Mouse (Mus musculus): ENCODE measurements around the gene Crb2. TPM values are rescaled to one million over a fixed set of nuclear protein-coding genes. Genes with fewer than 3 reads are reported as not detected.
A peak's percentile ranks its signal among the peaks of the same experiment; 100 is the strongest.

The Crb2 gene
- polyA plus RNA-seq, 1 experiment from 2014 or later, result 7.7 TPM

- ATAC-seq (ENCODE audit: low FRiP score), result no peak
- H3K36me3 ChIP-seq (ENCODE audit: control insufficient read depth, insufficient read depth, low read length), result no peaks in the 10 kb centered on the region; the same call in 1 of the 2 replicates
- H3K27ac ChIP-seq (ENCODE audit: low read depth, low read length), result no peak overlapping the region
- DNase-seq (ENCODE audit: low spot score), result no peak
- no peak overlapping the region for H3K4me3 ChIP-seq (ENCODE audit: low read depth, low read length)
- 82% methylated on average over 4 of the region's 4 CpGs for WGBS
- H3K9me3 ChIP-seq (ENCODE audit: control insufficient read depth, low read length), result no peaks in the 10 kb centered on the region
- no peak overlapping the region for H3K9ac ChIP-seq (ENCODE audit: low read depth, low read length)
- no peaks in the 10 kb centered on the region for H3K27me3 ChIP-seq (ENCODE audit: control insufficient read depth, insufficient read depth, low read length)
- H3K4me2 ChIP-seq (replicated peaks; ENCODE audit: low read depth, low read length), result no peak overlapping the region
- H3K4me1 ChIP-seq (replicated peaks; ENCODE audit: control insufficient read depth, insufficient read depth, low read length), result no peaks in the 10 kb centered on the region
Observed at GRCm38 (mm10) chr2:37801687-37802086, 25.6 kb downstream of the Crb2 start.

GRCm38 (mm10) chr2:37802610-37803212 lies 26.7 kb downstream of the Crb2 start:
- Histone ChIP-seq H3K36me3 (ENCODE audit: control insufficient read depth, insufficient read depth, low read length) (no peaks in the 10 kb centered on the region; the same call in 1 of the 2 replicates), H3K27me3 (ENCODE audit: control insufficient read depth, insufficient read depth, low read length) (no peaks in the 10 kb centered on the region), H3K4me1 (replicated peaks; ENCODE audit: control insufficient read depth, insufficient read depth, low read length) (no peaks in the 10 kb centered on the region), H3K4me2 (replicated peaks; ENCODE audit: low read depth, low read length) (no peak overlapping the region), H3K4me3 (ENCODE audit: low read depth, low read length) (no peak overlapping the region), H3K9me3 (ENCODE audit: control insufficient read depth, low read length) (no peaks in the 10 kb centered on the region), H3K27ac (ENCODE audit: low read depth, low read length) (no peak overlapping the region), H3K9ac (ENCODE audit: low read depth, low read length) (no peak overlapping the region)
- 42% methylated on average over 4 of the region's 4 CpGs for WGBS
- ATAC-seq (ENCODE audit: low FRiP score) (peak; percentile 81), DNase-seq (ENCODE audit: low spot score) (peak; percentile 87)

- Histone ChIP-seq H3K9me3 (ENCODE audit: control insufficient read depth, low read length) (no peaks in the 10 kb centered on the region), H3K4me1 (replicated peaks; ENCODE audit: control insufficient read depth, insufficient read depth, low read length) (no peaks in the 10 kb centered on the region), H3K9ac (ENCODE audit: low read depth, low read length) (no peak overlapping the region), H3K4me2 (replicated peaks; ENCODE audit: low read depth, low read length) (no peak overlapping the region), H3K4me3 (ENCODE audit: low read depth, low read length) (no peak overlapping the region), H3K27me3 (ENCODE audit: control insufficient read depth, insufficient read depth, low read length) (no peaks in the 10 kb centered on the region; the same call in 1 of the 2 replicates), H3K36me3 (ENCODE audit: control insufficient read depth, insufficient read depth, low read length) (no peaks in the 10 kb centered on the region), H3K27ac (ENCODE audit: low read depth, low read length) (no peak overlapping the region)
- 79% methylated on average over 2 of the region's 2 CpGs for whole genome bisulfite sequencing
- ATAC-seq (ENCODE audit: low FRiP score) (no peak), DNase-seq (ENCODE audit: low spot score) (peak; percentile 37)
Observed at GRCm38 (mm10) chr2:37811682-37812081, 35.6 kb downstream of the Crb2 start.

GRCm38 (mm10) chr2:37812401-37812800 lies 36.4 kb downstream of the Crb2 start:
- Histone ChIP-seq H3K4me1 (replicated peaks; ENCODE audit: control insufficient read depth, insufficient read depth, low read length) (no peaks in the 10 kb centered on the region), H3K27ac (ENCODE audit: low read depth, low read length) (no peak overlapping the region), H3K9ac (ENCODE audit: low read depth, low read length) (no peak overlapping the region), H3K9me3 (ENCODE audit: control insufficient read depth, low read length) (no peaks in the 10 kb centered on the region), H3K36me3 (ENCODE audit: control insufficient read depth, insufficient read depth, low read length) (no peaks in the 10 kb centered on the region), H3K4me2 (replicated peaks; ENCODE audit: low read depth, low read length) (no peak overlapping the region), H3K27me3 (ENCODE audit: control insufficient read depth, insufficient read depth, low read length) (no peaks in the 10 kb centered on the region; the same call in 1 of the 2 replicates), H3K4me3 (ENCODE audit: low read depth, low read length) (no peak overlapping the region)
- ATAC-seq (ENCODE audit: low FRiP score) (no peak), DNase-seq (ENCODE audit: low spot score) (no peak)
- 89% methylated on average over 5 of the region's 5 CpGs for WGBS

- H3K4me3 ChIP-seq (ENCODE audit: low read depth, low read length), result no peak overlapping the region
- ATAC-seq (ENCODE audit: low FRiP score), result no peak
- H3K36me3 ChIP-seq (ENCODE audit: control insufficient read depth, insufficient read depth, low read length), result no peaks in the 10 kb centered on the region
- H3K27me3 ChIP-seq (ENCODE audit: control insufficient read depth, insufficient read depth, low read length), result no peaks in the 10 kb centered on the region; the same call in 1 of the 2 replicates
- no peaks in the 10 kb centered on the region for H3K4me1 ChIP-seq (replicated peaks; ENCODE audit: control insufficient read depth, insufficient read depth, low read length)
- no peak overlapping the region for H3K27ac ChIP-seq (ENCODE audit: low read depth, low read length)
- H3K9me3 ChIP-seq (ENCODE audit: control insufficient read depth, low read length), result no peaks in the 10 kb centered on the region
- H3K9ac ChIP-seq (ENCODE audit: low read depth, low read length), result no peak overlapping the region
- no peak for DNase-seq (ENCODE audit: low spot score)
- 85% methylated on average over 8 of the region's 8 CpGs for WGBS
- no peak overlapping the region for H3K4me2 ChIP-seq (replicated peaks; ENCODE audit: low read depth, low read length)
Observed at GRCm38 (mm10) chr2:37814820-37815361, 38.8 kb downstream of the Crb2 start.

GRCm38 (mm10) chr2:37815676-37816075 lies 39.6 kb downstream of the Crb2 start:
- WGBS, result 10% methylated on average over 3 of the region's 3 CpGs
- Histone ChIP-seq H3K4me3 (ENCODE audit: low read depth, low read length) (no peak overlapping the region), H3K9me3 (ENCODE audit: control insufficient read depth, low read length) (no peaks in the 10 kb centered on the region), H3K27me3 (ENCODE audit: control insufficient read depth, insufficient read depth, low read length) (no peaks in the 10 kb centered on the region), H3K4me2 (replicated peaks; ENCODE audit: low read depth, low read length) (no peak overlapping the region), H3K36me3 (ENCODE audit: control insufficient read depth, insufficient read depth, low read length) (no peaks in the 10 kb centered on the region), H3K9ac (ENCODE audit: low read depth, low read length) (no peak overlapping the region), H3K27ac (ENCODE audit: low read depth, low read length) (no peak overlapping the region), H3K4me1 (replicated peaks; ENCODE audit: control insufficient read depth, insufficient read depth, low read length) (no peaks in the 10 kb centered on the region)
- DNase-seq (ENCODE audit: low spot score), result peak; percentile 89
- ATAC-seq (ENCODE audit: low FRiP score), result no peak

GRCm38 (mm10) chr2:37818761-37819525 lies 42.9 kb downstream of the Crb2 start:
- H3K4me1 ChIP-seq (replicated peaks; ENCODE audit: control insufficient read depth, insufficient read depth, low read length), result no peaks in the 10 kb centered on the region
- no peaks in the 10 kb centered on the region for H3K27me3 ChIP-seq (ENCODE audit: control insufficient read depth, insufficient read depth, low read length)
- WGBS, result 8% methylated on average over 5 of the region's 5 CpGs
- H3K9ac ChIP-seq (ENCODE audit: low read depth, low read length), result no peak overlapping the region
- no peak overlapping the region for H3K4me3 ChIP-seq (ENCODE audit: low read depth, low read length)
- no peaks in the 10 kb centered on the region for H3K36me3 ChIP-seq (ENCODE audit: control insufficient read depth, insufficient read depth, low read length)
- peak; percentile 27 for DNase-seq (ENCODE audit: low spot score)
- H3K4me2 ChIP-seq (replicated peaks; ENCODE audit: low read depth, low read length), result no peak overlapping the region
- no peaks in the 10 kb centered on the region for H3K9me3 ChIP-seq (ENCODE audit: control insufficient read depth, low read length)
- peak; percentile 41; the same call in 1 of the 2 replicates for ATAC-seq (ENCODE audit: low FRiP score)
- no peak overlapping the region for H3K27ac ChIP-seq (ENCODE audit: low read depth, low read length)

- Histone ChIP-seq H3K27ac (ENCODE audit: low read depth, low read length) (no peak overlapping the region), H3K9ac (ENCODE audit: low read depth, low read length) (no peak overlapping the region)
- WGBS, result 68% methylated on average over 4 of the region's 4 CpGs
Observed at GRCm38 (mm10) chr2:37819526-37820152, 43.6 kb downstream of the Crb2 start.

More at GRCm38 (mm10) chr2:37819526-37820152, 43.6 kb downstream of the Crb2 start:
- Histone ChIP-seq H3K9me3 (ENCODE audit: control insufficient read depth, low read length) (no peaks in the 10 kb centered on the region), H3K4me1 (replicated peaks; ENCODE audit: control insufficient read depth, insufficient read depth, low read length) (no peaks in the 10 kb centered on the region), H3K36me3 (ENCODE audit: control insufficient read depth, insufficient read depth, low read length) (no peaks in the 10 kb centered on the region), H3K4me3 (ENCODE audit: low read depth, low read length) (no peak overlapping the region), H3K27me3 (ENCODE audit: control insufficient read depth, insufficient read depth, low read length) (no peaks in the 10 kb centered on the region), H3K4me2 (replicated peaks; ENCODE audit: low read depth, low read length) (no peak overlapping the region)
- ATAC-seq (ENCODE audit: low FRiP score), result no peak
- no peak for DNase-seq (ENCODE audit: low spot score)

All from hindbrain, embryonic 11.5 days (tissue).